Mouse (Mus musculus) adipocyte (in vitro differentiated cells): ENCODE data around the gene Fxyd2.

Experiments used
- DNase-seq: peaks from one replicate; pipeline ENCODE4 v3.0.0-alpha.2; 2016; ENCODE audit warnings: low spot score

Fxyd2 gene

GRCm38 (mm10) chr9:45399434-45399833 is at the start of gene Fxyd2:
Gene Fxyd2 (plus strand): TSS chr9:45399669.
- no peak for DNase-seq

GRCm38 (mm10) chr9:45349851-45350250 is 49.6 kb upstream of the Fxyd2 start:
- DNase-seq: no peak

GRCm38 (mm10) chr9:45355192-45355591 is 44.3 kb upstream of the Fxyd2 start:
- no peak for DNase-seq

- no peak for DNase-seq
Measured at GRCm38 (mm10) chr9:45358356-45358755, 41.1 kb upstream of the Fxyd2 start.

GRCm38 (mm10) chr9:45362051-45362461 is 37.4 kb upstream of the Fxyd2 start:
- no peak for DNase-seq

- no peak for DNase-seq
Measured at GRCm38 (mm10) chr9:45363639-45364214, 35.7 kb upstream of the Fxyd2 start.

GRCm38 (mm10) chr9:45367716-45368115 is 31.8 kb upstream of the Fxyd2 start:
- DNase-seq: no peak

- no peak for DNase-seq
Measured at GRCm38 (mm10) chr9:45368341-45368901, 31.0 kb upstream of the Fxyd2 start.

GRCm38 (mm10) chr9:45370117-45370561 is 29.3 kb upstream of the Fxyd2 start, which contains the start of gene Fxyd6:
Gene Fxyd6 (plus strand): TSS chr9:45370185.
- no peak for DNase-seq

GRCm38 (mm10) chr9:45370616-45371336 is 28.7 kb upstream of the Fxyd2 start:
- DNase-seq: no peak

GRCm38 (mm10) chr9:45371337-45371707 is 28.1 kb upstream of the Fxyd2 start:
- no peak for DNase-seq

- no peak for DNase-seq
Measured at GRCm38 (mm10) chr9:45373896-45374295, 25.6 kb upstream of the Fxyd2 start.

- no peak for DNase-seq
Measured at GRCm38 (mm10) chr9:45374988-45375502, 24.4 kb upstream of the Fxyd2 start.

GRCm38 (mm10) chr9:45376427-45376826 is 23.0 kb upstream of the Fxyd2 start:
- DNase-seq: no peak

- no peak for DNase-seq
Measured at GRCm38 (mm10) chr9:45376883-45377282, 22.6 kb upstream of the Fxyd2 start.

GRCm38 (mm10) chr9:45380411-45381251 is 18.8 kb upstream of the Fxyd2 start:
- no peak for DNase-seq

GRCm38 (mm10) chr9:45382336-45382735 is 17.1 kb upstream of the Fxyd2 start:
- DNase-seq: no peak

GRCm38 (mm10) chr9:45382834-45383233 is 16.6 kb upstream of the Fxyd2 start:
- no peak for DNase-seq

GRCm38 (mm10) chr9:45383883-45384282 is 15.6 kb upstream of the Fxyd2 start:
- no peak for DNase-seq

- DNase-seq: no peak
Measured at GRCm38 (mm10) chr9:45386698-45387097, 12.8 kb upstream of the Fxyd2 start.

- peak; percentile 44 for DNase-seq
Measured at GRCm38 (mm10) chr9:45388385-45388994, 11.0 kb upstream of the Fxyd2 start.

GRCm38 (mm10) chr9:45389596-45389995 is 9.9 kb upstream of the Fxyd2 start:
- DNase-seq: no peak
